Comparison of ENCODE assay signal across 7 mouse cellular contexts in genomic region chr3:18624381-18625145, GRCm38 (mm10).
A peak's percentile ranks its signal among the peaks of the same experiment; 100 is the strongest.
DNase-seq lines count a peak whose midpoint lies in the region; ATAC-seq and TF ChIP-seq lines count a peak whose summit lies in the region.

No protein-coding gene starts in this region.

- ATAC-seq in forebrain, embryonic 15.5 days (replicated peaks): no peak
- ATAC-seq in hindbrain, embryonic 16.5 days: no peak
- no peak for ATAC-seq in midbrain, embryonic 16.5 days

- no peak for TF ChIP-seq POLR2A in ES-Bruce4 (IDR thresholded peaks at IDR 0.05; ENCODE audit: insufficient read depth, low read length)

- peaks cover 6% of the 10 kb centered on the region for H3K4me1 ChIP-seq in ES-Bruce4 (ENCODE audit: control insufficient read depth, insufficient read depth, low read length)
- H3K4me1 ChIP-seq in forebrain, embryonic 15.5 days: peaks cover 27% of the 10 kb centered on the region
- H3K4me1 ChIP-seq in hindbrain, embryonic 16.5 days (ENCODE audit: control insufficient read depth, insufficient read depth, low read depth, low read length): peaks cover 17% of the 10 kb centered on the region
- 0 out of 2 replicates have a peak, but pooled peaks cover 2% of the 10 kb centered on the region for H3K4me1 ChIP-seq in midbrain, embryonic 16.5 days (ENCODE audit: control insufficient read depth, insufficient read depth, low read length)

- H3K36me3 ChIP-seq in ES-Bruce4 (ENCODE audit: control insufficient read depth, insufficient read depth, low read length, poor library complexity, severe bottlenecking): no peaks in the 10 kb centered on the region
- H3K36me3 ChIP-seq in forebrain, embryonic 15.5 days: no peaks in the 10 kb centered on the region
- H3K36me3 ChIP-seq in hindbrain, embryonic 16.5 days (ENCODE audit: control insufficient read depth, insufficient read depth, low read length): no peaks in the 10 kb centered on the region
- H3K36me3 ChIP-seq in midbrain, embryonic 16.5 days (ENCODE audit: control insufficient read depth, insufficient read depth, low read length): no peaks in the 10 kb centered on the region

- no peak for TF ChIP-seq EP300 in ES-Bruce4 (IDR thresholded peaks at IDR 0.05; ENCODE audit: insufficient read depth, low read depth, low read length)

- H3K4me2 ChIP-seq in forebrain, embryonic 15.5 days (replicated peaks): peak overlapping the region; percentile 59
- H3K4me2 ChIP-seq in hindbrain, embryonic 16.5 days (ENCODE audit: low read length): peak overlapping the region; percentile 76
- H3K4me2 ChIP-seq in midbrain, embryonic 16.5 days (ENCODE audit: low read length): peak overlapping the region; percentile 63

- H3K4me3 ChIP-seq in ES-Bruce4 (ENCODE audit: low read depth, low read length): no peak overlapping the region; the same call in 1 of the 2 replicates
- peak overlapping the region; percentile 38 for H3K4me3 ChIP-seq in forebrain, embryonic 15.5 days
- H3K4me3 ChIP-seq in hindbrain, embryonic 16.5 days (ENCODE audit: low read length): peak overlapping the region; percentile 43
- H3K4me3 ChIP-seq in midbrain, embryonic 16.5 days (ENCODE audit: low read depth, low read length): no peak overlapping the region; the same call in 1 of the 2 replicates

- 4% methylated on average over 10 of the region's 10 CpGs for WGBS in forebrain, embryonic 15.5 days
- WGBS in hindbrain, embryonic 16.5 days: 6% methylated on average over 10 of the region's 10 CpGs
- 4% methylated on average over 10 of the region's 10 CpGs for WGBS in midbrain, embryonic 16.5 days

- no peak for TF ChIP-seq CTCF in ES-Bruce4 (IDR thresholded peaks at IDR 0.05; ENCODE audit: low read depth, low read length)

- no peak overlapping the region for H3K9ac ChIP-seq in ES-Bruce4 (ENCODE audit: low read depth, poor library complexity, severe bottlenecking)
- peak overlapping the region; percentile 45 for H3K9ac ChIP-seq in forebrain, embryonic 15.5 days (replicated peaks)
- H3K9ac ChIP-seq in hindbrain, embryonic 16.5 days (ENCODE audit: low read depth, low read length): no peak overlapping the region
- H3K9ac ChIP-seq in midbrain, embryonic 16.5 days (ENCODE audit: low read depth, low read length): no peak overlapping the region

- H3K27ac ChIP-seq in ES-Bruce4 (ENCODE audit: insufficient read depth, low read length): peak overlapping the region; percentile 38
- H3K27ac ChIP-seq in forebrain, embryonic 15.5 days (replicated peaks): peak overlapping the region; percentile 92
- H3K27ac ChIP-seq in hindbrain, embryonic 16.5 days (ENCODE audit: low read depth, low read length): peak overlapping the region; percentile 55
- H3K27ac ChIP-seq in midbrain, embryonic 16.5 days (ENCODE audit: low read length): peak overlapping the region; percentile 24; the same call in 1 of the 2 replicates

- peak; percentile 18 for DNase-seq in adrenal gland, postnatal 25 days
- DNase-seq in liver: peak; percentile 15
- no peak for DNase-seq in layer of hippocampus, postnatal 36 days

- H3K9me3 ChIP-seq in ES-Bruce4 (replicated peaks; ENCODE audit: control insufficient read depth, insufficient read depth, low read length, poor library complexity, severe bottlenecking): no peaks in the 10 kb centered on the region
- H3K9me3 ChIP-seq in forebrain, embryonic 15.5 days: no peaks in the 10 kb centered on the region
- H3K9me3 ChIP-seq in hindbrain, embryonic 16.5 days (ENCODE audit: control insufficient read depth, low read length): no peaks in the 10 kb centered on the region
- H3K9me3 ChIP-seq in midbrain, embryonic 16.5 days (replicated peaks; ENCODE audit: control insufficient read depth, low read length, poor library complexity, severe bottlenecking): no peaks in the 10 kb centered on the region

- H3K27me3 ChIP-seq in ES-Bruce4 (ENCODE audit: control insufficient read depth, insufficient read depth, low read length, poor library complexity, severe bottlenecking): no peaks in the 10 kb centered on the region
- H3K27me3 ChIP-seq in forebrain, embryonic 15.5 days: no peaks in the 10 kb centered on the region
- no peaks in the 10 kb centered on the region for H3K27me3 ChIP-seq in hindbrain, embryonic 16.5 days (replicated peaks; ENCODE audit: control insufficient read depth, insufficient read depth, low read length)
- H3K27me3 ChIP-seq in midbrain, embryonic 16.5 days (ENCODE audit: control insufficient read depth, insufficient read depth, low read depth, low read length): no peaks in the 10 kb centered on the region

Comparison
In these comparisons a context has a peak if more than half of its experiments do, and no peak if none do; other contexts are left out.
1. H3K27ac ChIP-seq: peak in every context shown above with its lines; median percentile 92 in forebrain, embryonic 15.5 days; 55 in hindbrain, embryonic 16.5 days; 38 in ES-Bruce4; 24 in midbrain, embryonic 16.5 days.
2. H3K4me3 ChIP-seq: peak in forebrain, embryonic 15.5 days (single experiment) and hindbrain, embryonic 16.5 days (single experiment); none in ES-Bruce4 (single experiment) and midbrain, embryonic 16.5 days (single experiment).
3. DNase-seq: peak in adrenal gland, postnatal 25 days (single experiment) and liver (single experiment); none in layer of hippocampus, postnatal 36 days (0 of 2).
4. Peak in every context shown above with its lines, with median percentiles within 50 percentile points of each other: H3K4me2 ChIP-seq.